Mouse (Mus musculus) forebrain, postnatal 0 days (tissue): ENCODE results near the gene Mylpf. TPM values are rescaled to one million over a fixed set of nuclear protein-coding genes. Genes with fewer than 3 reads are reported as not detected.

Experiments used
- ATAC-seq: fragments of 200-750 bp; cut with Nextera tagmentation; 2 replicates; pipeline ENCODE4 v1.8.0; 2017; ENCODE audit warnings: mild to moderate bottlenecking, moderate library complexity
- DNase-seq: peaks from one replicate; pipeline ENCODE4 v3.0.0-alpha.2; 2015
- H3K27ac ChIP-seq: fragments of 300-500 bp; sonication (generic); 2 replicates; pipeline ENCODE4 v1.5.1; 2014; ENCODE audit warnings: low read depth, mild to moderate bottlenecking, antibody characterized with exemption, low read length, moderate library complexity, mixed read lengths
- H3K27me3 ChIP-seq: fragments of 300-500 bp; sonication (generic); 2 replicates; pipeline ENCODE4 v1.6.1; 2014; ENCODE audit warnings: mild to moderate bottlenecking, low read length, mixed read lengths; ENCODE audit not compliant: insufficient read depth
- H3K36me3 ChIP-seq: fragments of 300-500 bp; sonication (generic); 2 replicates; pipeline ENCODE4 v1.6.1; 2014; ENCODE audit warnings: mild to moderate bottlenecking, moderate library complexity; ENCODE audit not compliant: insufficient read depth
- H3K4me1 ChIP-seq: fragments of 300-500 bp; sonication (generic); 2 replicates; pipeline ENCODE4 v1.6.1; 2014; ENCODE audit warnings: antibody characterized with exemption; ENCODE audit not compliant: insufficient read depth
- H3K4me2 ChIP-seq: fragments of 300-500 bp; sonication (generic); 2 replicates; pipeline ENCODE4 v1.6.1; 2014; ENCODE audit warnings: low read depth, mild to moderate bottlenecking, moderate library complexity
- H3K4me3 ChIP-seq: fragments of 300-500 bp; sonication (generic); 2 replicates; pipeline ENCODE4 v1.5.1; 2014; ENCODE audit warnings: low read depth, low read length, mixed read lengths
- H3K9ac ChIP-seq: fragments of 300-500 bp; sonication (generic); 2 replicates; pipeline ENCODE4 v1.6.1; 2014; ENCODE audit warnings: mild to moderate bottlenecking
- H3K9me3 ChIP-seq: fragments of 300-500 bp; sonication (generic); 2 replicates; pipeline ENCODE4 v1.6.1; 2016; ENCODE audit warnings: low read length
- CTCF ChIP-seq: sonication (generic); IDR thresholded peaks from 2 replicates; pipeline ENCODE4 v1.5.1; 2016; ENCODE audit warnings: antibody characterized with exemption, control low read depth, low read depth
- WGBS: fragments of 180-500 bp; shearing (Covaris S2); extraction: QIAGEN DNeasy Blood & Tissue Kit; methylation state at CpG from one replicate; pipeline ENCODE4 v1.1.7; 2014; 5-methylcytosine and 5-hydroxymethylcytosine counted together
- polyA plus RNA-seq: library from polyadenylated mRNA; unstranded; fragments of >200 nt; fragmentation: Nextera tagmentation; extraction: Ambion mirVana; gene quantifications from 2 replicates; pipeline ENCODE4 v1.2.1, GENCODE M21; 2015
- total RNA-seq: library from RNA; depleted of rRNA; stranded (reverse); fragments of >200 nt; gene quantifications from 2 replicates; pipeline ENCODE4 v1.2.3, GENCODE M21; 2014

The Mylpf gene
- total and polyA plus RNA-seq, 2 experiments from 2014 or later = 0.52 to 3.2 TPM

GRCm38 (mm10) chr7:127188305-127189276, 20.1 kb upstream of the Mylpf start:
- Histone ChIP-seq H3K9ac (no peak overlapping the region), H3K27ac (no peak overlapping the region), H3K4me3 (no peak overlapping the region), H3K4me1 (no peaks in the 10 kb centered on the region), H3K4me2 (no peak overlapping the region), H3K27me3 (no peaks in the 10 kb centered on the region), H3K9me3 (no peaks in the 10 kb centered on the region), H3K36me3 (peaks cover 26% of the 10 kb centered on the region)
- TF ChIP-seq CTCF = no peak
- WGBS = 87% methylated on average over 17 of the region's 17 CpGs
- DNase-seq (no peak), ATAC-seq (no peak)

DNA sequence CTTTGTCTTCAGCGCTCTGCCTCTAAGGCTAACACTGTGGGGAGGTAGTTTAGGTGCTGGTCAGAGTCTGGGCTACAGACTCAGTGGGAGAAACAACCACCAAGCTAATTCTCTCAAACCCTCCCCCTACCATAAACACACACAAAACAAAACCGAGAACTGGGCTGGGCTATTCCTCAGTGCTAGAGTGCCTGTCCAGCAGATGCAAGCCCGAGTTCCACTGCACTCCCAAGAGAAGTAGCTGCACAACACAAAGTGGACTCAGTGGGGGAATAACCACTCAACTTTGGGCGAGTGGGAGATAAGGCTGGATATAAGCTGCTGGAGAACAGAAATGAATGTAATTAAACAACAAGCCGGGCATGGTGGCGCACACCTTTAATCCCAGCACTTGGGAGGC, 18.0 kb upstream of the Mylpf start:
- Histone ChIP-seq H3K9me3 (no peaks in the 10 kb centered on the region), H3K4me2 (no peak overlapping the region), H3K4me3 (no peak overlapping the region), H3K27ac (no peak overlapping the region), H3K36me3 (peaks cover 37% of the 10 kb centered on the region), H3K4me1 (peaks cover 7% of the 10 kb centered on the region), H3K9ac (no peak overlapping the region), H3K27me3 (no peaks in the 10 kb centered on the region)
- 86% methylated on average over 6 of the region's 6 CpGs for WGBS
- ATAC-seq = no peak
- no peak for TF ChIP-seq CTCF
- DNase-seq = no peak

- Histone ChIP-seq H3K9me3 (no peaks in the 10 kb centered on the region), H3K27ac (no peak overlapping the region), H3K27me3 (no peaks in the 10 kb centered on the region), H3K4me3 (no peak overlapping the region), H3K36me3 (peaks cover 42% of the 10 kb centered on the region), H3K4me1 (peaks cover 7% of the 10 kb centered on the region), H3K4me2 (no peak overlapping the region), H3K9ac (no peak overlapping the region)
- WGBS = 93% methylated on average over 5 of the region's 5 CpGs
- TF ChIP-seq CTCF = no peak
- DNase-seq (no peak), ATAC-seq (no peak)
Observed at GRCm38 (mm10) chr7:127192989-127193388, 15.7 kb upstream of the Mylpf start.

- WGBS = 92% methylated on average over 17 of the region's 17 CpGs
- H3K9ac ChIP-seq = peak overlapping the region; percentile 67; the same call in 1 of the 2 replicates
- H3K4me1 ChIP-seq = peaks cover 7% of the 10 kb centered on the region
- no peaks in the 10 kb centered on the region for H3K27me3 ChIP-seq
- H3K36me3 ChIP-seq = peaks cover 53% of the 10 kb centered on the region
- no peak overlapping the region for H3K27ac ChIP-seq
- no peak overlapping the region for H3K4me3 ChIP-seq
- peak overlapping the region; percentile 76; the same call in 1 of the 2 replicates for H3K4me2 ChIP-seq
- no peaks in the 10 kb centered on the region for H3K9me3 ChIP-seq
- no peak for DNase-seq
- no peak for ATAC-seq
- TF ChIP-seq CTCF = no peak
Observed at GRCm38 (mm10) chr7:127194011-127194632, 14.6 kb upstream of the Mylpf start.

DNA sequence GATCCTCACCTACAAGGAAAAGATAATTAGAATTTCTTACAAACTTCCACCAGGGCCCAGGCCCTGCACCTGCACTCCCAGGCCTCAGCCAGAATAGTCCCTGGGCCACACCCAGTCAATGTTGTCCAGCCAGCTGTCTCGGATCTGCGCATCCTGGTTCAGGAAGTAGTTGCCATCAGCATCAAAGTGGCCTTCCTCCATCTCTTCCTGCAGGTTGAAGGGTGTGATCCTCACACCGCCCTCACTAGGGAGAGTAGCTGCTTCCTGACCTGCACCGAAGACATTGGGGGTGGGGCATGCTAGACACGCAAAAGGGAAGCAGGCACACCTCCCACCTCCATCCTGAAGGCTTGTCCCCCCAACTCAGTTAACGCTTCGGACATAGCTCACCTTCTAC, 14.1 kb upstream of the Mylpf start:
- no peak for TF ChIP-seq CTCF
- 83% methylated on average over 7 of the region's 7 CpGs for WGBS
- Histone ChIP-seq H3K27me3 (no peaks in the 10 kb centered on the region), H3K4me1 (peaks cover 7% of the 10 kb centered on the region), H3K9me3 (no peaks in the 10 kb centered on the region), H3K9ac (peak overlapping the region; percentile 67), H3K27ac (no peak overlapping the region), H3K4me2 (peak overlapping the region; percentile 76), H3K36me3 (peaks cover 58% of the 10 kb centered on the region), H3K4me3 (peak overlapping the region; percentile 56)
- no peak for ATAC-seq
- DNase-seq = no peak

GRCm38 (mm10) chr7:127195544-127196295, 13.0 kb upstream of the Mylpf start, which contains the start of gene Cd2bp2:
Gene Cd2bp2 (minus strand): TSS chr7:127196050.
- WGBS = 1% methylated on average over 51 of the region's 51 CpGs

More at GRCm38 (mm10) chr7:127195544-127196295, 13.0 kb upstream of the Mylpf start, which contains the start of gene Cd2bp2:
- Histone ChIP-seq H3K4me3 (peak within 1 kb of the TSS; percentile 56), H3K4me2 (peak within 1 kb of the TSS; percentile 76), H3K4me1 (peaks cover 7% of the 10 kb centered on the region), H3K27me3 (no peaks in the 10 kb centered on the region), H3K9ac (peak within 1 kb of the TSS; percentile 67), H3K27ac (peak within 1 kb of the TSS; percentile 89), H3K36me3 (peaks cover 69% of the 10 kb centered on the region), H3K9me3 (no peaks in the 10 kb centered on the region)
- peak; percentile 98 for ATAC-seq
- peak; percentile 98 for DNase-seq
- TF ChIP-seq CTCF = peak; percentile 62
